Mouse (Mus musculus) skeletal muscle tissue, adult 2 months (tissue): Measurements from ENCODE around the gene P4hb.
A peak's percentile ranks its signal among the peaks of the same experiment; 100 is the strongest.
"Not testable (repeated sequence)": the region's sequence is repeated elsewhere in the genome, so short reads cannot be mapped to it uniquely, and the experiment has no call there.

Experiments
- DNase-seq: peaks from one replicate; pipeline ENCODE4 v3.0.0-alpha.2; 2012; ENCODE audit warnings: low read depth, low spot score

P4hb gene

DNA sequence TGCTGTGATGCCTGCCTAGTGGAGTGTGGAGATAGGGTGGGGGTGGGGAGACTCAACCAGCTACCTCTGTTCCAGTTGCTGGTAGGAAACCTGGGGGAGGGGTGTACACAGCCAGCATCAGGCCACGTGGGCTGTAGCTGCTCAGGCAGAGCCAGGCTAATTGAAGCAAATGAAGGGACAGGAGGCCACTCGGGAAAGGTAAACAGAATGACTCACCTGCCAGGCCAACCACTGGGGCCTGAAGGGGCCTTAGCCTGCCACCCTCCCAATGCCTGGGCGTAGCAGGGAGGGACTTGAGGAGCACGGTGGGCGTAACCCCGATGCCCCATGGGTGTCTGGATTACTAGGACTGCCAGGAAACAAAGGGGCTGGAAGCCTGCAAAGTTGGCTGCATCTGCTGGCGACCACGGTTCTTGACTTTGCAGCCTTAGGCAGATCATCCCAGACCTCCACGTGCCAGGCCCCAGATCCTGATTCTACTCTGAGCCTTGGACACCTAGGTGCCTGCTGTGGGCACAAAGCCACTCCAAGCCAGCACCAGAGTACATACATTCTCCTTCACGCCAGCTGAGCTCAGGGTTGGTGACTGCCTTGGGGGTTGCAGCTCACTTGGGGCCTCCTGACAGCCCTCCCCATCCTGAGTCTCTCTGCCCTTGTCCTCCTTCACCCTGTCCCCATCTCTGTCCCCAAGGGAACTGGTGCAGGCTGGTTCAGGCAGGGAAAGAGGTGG lies 33.6 kb downstream of the P4hb start:
- no peak for DNase-seq

DNA sequence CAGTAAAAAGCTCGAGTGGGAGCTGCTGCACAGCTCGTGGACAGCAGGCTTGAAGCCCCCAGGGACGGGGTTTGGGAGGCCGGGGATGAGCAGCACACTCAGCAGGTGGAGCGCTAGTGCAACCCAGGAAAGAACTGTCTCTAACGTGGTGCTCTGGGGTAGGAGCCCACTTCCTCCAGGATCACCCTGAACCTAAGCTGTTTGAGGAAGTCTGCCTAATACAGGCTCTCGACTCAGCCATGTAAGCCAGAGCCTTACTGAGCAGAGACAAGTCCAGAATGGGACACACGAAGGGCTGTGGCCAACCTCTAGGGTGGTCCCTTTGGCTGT lies 34.1 kb downstream of the P4hb start:
- DNase-seq, result no peak

DNA sequence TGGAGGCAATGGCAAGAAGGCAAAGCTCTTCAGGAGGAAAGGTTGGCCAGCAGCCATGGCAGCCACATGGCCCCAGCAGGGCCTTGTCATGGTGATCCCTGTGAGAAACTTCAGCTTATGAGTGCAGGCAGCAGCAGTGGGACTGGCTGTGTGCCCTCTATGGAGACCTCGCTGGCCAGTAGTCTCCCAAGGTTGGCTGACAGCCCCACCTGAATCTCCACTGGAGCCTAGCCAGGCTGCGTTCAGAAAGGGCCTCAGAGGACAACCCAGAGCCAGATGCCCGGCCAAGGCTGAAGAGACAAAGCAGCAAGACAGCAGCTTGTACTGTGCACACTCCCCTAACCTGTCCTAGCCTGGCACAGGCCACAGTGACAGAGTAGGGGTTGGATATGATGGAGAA lies 34.6 kb downstream of the P4hb start:
- peak; percentile 94 for DNase-seq

DNA sequence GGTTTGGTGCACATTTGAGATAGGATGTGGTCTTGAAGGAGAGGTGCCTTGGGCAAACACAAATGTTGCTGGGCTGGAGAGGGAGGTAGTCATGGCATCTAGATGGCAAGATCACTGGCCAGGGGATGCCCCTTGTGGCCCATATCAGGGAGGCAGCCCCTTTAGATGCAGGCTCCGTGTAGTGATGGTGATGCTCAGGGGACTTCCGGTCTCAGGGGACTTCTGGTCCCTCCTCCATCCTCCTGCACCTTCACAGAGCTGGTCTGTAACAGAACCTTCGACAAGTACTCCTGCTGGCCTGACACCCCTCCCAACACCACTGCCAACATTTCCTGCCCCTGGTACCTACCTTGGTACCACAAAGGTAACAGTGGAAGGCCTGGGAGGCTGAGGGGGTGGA lies 37.2 kb downstream of the P4hb start:
- DNase-seq, result no peak

DNA sequence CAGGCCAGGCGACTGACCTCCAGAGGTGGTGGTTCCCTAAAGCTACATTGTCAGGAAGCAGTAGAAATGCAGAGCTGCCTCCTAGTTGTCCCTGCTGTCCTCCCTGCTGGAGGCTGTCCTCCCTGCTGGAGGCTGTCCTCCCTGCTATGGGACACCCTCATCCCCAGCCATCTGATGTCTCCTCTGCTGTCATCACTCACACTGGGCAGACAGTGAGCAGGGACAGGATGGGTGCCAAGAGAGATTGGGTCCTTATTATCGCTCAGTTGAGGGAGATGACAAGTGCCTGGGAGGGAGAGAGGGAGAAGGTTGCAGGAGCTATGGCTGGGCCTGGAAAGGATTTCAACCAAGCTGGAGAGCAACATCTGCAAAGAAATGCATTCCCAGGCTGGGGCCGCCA lies 37.9 kb downstream of the P4hb start:
- DNase-seq, result no peak

DNA sequence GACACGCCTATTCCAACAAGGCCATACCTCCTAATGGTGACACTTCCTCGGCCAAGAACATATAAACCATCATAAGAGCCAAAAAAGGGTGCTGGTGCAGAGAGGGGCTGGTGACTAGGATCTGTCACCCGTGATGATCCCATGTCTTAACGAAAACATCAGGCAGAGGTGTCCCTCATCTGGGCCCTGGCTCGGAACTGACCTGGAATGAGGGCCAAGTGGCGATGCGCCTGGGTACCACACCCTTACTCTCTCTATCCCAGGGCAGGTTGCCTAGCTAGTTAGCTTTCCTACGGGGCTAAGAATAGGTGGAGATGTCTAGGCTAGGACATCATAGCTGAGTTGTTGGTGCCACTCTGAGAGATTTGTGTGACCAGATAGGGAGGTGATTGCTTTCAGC lies 39.0 kb downstream of the P4hb start:
- no peak for DNase-seq

DNA sequence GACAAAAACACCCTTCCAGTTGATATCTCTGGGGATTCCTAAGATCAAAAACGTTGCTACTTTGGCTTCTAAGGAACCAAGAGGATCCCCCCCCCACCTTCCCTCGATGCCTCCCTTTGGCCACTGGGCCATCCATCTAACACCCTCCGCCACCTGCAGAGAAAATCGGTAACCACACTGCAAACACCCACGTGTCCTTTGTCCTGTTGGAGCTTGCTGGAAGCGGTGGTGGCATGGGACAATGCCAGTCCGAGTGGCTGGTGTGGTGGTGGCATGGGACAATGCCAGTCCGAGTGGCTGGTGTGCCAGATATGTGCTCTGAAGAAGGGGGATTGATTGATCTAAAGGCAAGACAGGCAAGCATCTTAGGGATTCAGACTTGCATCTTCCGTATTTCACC lies 41.4 kb downstream of the P4hb start:
- DNase-seq, result no peak

DNA sequence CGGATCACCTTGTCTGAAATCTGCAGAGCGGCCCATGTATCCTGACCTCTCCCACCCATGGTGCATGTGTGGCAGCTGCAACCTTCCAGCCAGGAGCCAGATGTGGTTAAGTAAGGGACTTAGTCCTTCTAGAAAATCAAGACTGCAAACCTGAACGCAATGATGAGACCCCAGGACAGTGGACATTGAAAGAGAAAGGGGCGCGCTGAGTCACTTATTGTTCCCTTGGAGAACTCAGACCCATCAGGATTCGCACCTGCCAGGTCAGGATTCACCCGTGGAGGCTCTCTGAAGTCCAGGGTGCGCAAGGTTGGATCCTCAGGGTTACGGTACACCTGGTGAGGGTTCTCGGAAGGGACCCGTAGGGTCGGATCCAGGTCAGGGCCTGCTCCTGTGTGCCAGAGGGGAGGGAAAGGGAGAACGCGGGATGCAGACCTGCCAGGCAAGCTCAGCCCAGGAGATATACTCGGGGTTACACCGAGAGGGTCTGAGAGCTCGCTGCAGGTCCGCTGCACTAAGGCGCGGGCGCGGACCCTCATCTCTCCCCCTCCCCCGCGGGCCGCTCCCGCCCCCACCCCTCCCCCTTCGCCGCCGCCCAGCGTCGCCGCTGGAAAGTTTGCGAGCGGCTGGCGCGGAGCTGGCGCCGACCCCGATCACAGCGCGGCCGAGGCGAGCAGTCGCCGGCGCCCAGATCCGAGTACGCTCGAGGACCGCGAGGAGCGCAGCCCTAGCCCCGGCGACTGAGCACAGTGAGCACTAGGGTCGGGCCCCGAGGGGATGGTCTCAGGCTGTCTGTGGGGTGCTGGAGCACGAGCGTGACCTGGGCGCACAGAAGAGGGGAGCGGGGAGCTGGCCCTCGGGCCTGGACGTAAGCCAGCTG lies 42.7 kb downstream of the P4hb start, which contains the start of gene Gcgr:
TSS of gene Gcgr (plus strand) at position 615 of the 880 bp plus-strand sequence.
- no peak for DNase-seq

DNA sequence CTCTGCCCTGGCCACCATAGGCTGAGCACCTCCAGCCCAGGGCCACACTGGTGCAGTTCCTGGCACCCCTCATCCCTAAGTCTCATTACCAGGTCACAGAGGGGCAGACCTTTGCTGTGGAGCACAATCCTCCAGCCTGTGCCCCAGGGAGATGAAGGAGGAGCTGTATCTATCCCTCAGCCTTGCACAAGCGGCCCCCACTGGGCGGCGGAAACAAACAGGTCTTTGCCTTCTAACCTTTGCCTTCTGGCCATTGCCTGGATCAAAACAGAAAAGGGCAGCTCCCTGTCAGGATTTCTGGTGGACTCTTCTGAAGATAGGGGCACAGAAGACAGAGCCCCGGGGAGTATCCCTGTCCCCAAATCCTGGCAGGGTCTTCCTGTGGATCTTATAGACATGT lies 44.1 kb downstream of the P4hb start:
- DNase-seq, result no peak

DNA sequence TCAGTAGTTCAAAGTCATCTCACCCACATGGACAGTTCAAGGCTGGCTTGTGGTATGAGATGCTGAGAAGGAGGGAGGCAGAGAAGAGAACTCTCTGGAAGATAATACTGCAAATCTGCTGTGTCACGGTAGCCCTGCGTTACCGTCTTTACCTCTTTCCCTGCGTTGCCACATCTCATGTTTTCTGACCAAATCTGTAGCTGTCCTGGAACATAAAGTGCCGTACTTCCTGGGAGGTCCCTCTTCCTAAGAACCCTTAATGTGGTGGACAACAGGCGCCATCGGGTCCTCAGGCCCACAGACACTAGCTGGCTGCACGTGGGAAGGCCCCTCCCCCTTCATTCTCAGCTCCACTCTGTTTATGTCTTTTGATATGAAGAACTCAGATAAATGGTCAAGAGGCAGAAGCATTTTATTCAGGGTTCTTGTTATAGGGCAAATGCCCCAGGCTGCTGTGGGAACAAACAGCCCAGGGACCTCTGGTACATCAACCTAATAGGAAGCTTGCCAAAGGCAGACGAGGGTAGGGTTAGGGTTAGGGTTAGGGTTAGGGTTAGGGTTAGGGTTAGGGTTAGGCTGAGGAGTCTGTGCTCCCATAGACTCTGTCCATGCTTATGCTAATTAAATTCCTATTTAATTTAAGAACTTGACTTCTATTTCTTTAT lies 45.2 kb downstream of the P4hb start:
- no peak for DNase-seq

DNA sequence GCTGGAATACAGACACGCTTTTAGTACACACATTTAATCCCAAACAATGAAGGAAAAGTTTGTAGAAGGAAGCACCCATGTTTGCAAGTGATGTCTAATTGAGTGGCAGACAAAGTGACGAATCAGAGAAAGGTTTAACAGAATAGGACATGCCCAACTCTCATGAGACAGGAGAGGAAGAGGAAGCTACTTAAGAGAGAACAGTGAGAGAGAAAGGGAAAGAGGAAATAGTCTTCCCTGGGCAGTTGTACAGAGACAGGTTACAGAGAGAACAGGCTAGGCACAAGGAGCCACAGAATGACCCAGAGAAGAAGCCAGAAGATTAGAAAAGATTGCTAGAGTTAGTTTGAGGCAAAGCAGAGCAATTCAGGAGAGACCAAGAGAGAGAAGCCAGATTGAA lies 47.1 kb downstream of the P4hb start:
- no peak for DNase-seq

DNA sequence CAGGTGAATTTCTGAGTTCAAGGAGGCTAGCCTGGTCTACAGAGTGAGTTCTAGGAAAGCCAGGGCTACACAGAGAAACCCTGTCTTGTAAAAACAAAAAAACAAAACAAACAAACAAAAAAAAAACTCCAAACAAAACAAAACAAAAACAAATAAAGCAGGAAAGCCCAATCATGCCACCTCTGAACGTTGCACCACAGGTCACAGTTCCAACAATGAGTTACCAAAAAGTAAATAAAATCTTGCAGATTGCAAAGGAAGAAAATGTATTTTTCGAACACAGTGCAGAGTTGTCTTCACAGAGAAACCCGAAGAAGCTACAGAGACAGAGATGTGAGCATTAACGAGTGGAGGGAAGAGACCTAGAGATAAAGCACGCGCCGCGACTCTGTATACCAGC lies 50.5 kb downstream of the P4hb start:
- DNase-seq, result no peak

DNA sequence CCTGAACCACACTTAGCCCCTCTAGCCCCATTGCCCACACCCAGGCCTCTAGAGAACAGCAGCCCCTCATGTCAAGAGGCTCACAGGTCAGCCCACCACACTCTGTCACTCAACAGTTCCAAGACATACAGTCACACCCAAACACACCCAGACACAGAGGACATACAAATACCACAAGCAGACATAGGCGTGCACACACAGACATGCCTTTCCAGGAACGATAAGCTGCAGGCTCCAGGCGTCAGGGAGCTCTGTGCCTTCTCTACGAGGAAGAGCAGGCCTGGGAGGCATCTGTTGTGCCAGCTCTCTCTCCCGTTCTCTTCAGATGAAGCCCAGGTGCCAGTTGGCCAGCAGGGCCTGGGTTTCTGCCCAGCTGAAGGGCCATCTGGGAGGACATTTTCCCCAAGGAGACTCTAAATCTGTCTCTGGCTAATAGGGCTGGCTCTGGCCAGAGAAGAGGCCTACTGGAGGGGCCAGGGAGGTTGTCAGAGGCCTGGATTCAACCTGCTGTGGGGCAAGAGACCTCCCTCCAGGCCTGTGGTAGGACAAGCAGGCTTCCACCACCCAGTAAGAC lies 52.0 kb downstream of the P4hb start:
- DNase-seq, result peak; percentile 88

DNA sequence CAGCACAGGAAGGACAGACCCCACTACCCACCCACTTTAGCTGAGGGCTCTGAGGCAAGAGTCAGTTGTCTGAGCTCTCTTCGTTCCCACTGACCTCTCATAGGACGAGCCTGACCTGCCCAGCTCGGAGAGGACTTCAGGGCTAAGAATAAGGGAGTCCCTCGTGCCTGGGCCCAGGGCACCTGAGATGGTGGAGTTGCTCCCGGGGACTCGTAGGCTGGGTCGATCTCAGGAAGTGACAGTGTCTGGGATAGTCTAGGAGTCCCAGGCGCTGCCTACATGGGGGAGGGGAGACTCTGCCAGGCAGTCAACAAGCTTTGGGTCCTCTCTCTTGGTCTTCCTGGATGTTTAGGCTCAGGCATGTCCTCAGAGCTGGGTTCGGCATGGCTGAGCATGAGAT lies 52.6 kb downstream of the P4hb start:
- no peak for DNase-seq

DNA sequence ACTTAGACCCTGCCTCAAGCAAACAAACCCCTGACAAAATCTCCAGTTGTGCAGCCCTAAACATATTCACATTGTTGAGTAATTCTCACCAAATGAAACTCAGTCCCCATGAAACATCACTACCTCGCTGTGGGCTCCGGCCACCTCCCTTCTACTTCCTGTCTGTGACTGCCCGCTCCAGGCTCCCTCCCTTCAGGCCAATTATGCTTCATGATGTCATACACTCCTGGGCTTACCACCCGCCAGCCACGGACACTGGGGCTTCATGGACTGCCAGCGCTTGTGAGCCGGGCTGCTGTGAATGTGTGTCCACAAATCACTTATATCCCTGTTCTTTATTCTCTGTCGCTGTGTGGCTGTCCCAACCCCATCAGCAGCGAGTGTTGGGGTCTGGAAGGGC lies 53.3 kb downstream of the P4hb start:
- peak; percentile 68 for DNase-seq

DNA sequence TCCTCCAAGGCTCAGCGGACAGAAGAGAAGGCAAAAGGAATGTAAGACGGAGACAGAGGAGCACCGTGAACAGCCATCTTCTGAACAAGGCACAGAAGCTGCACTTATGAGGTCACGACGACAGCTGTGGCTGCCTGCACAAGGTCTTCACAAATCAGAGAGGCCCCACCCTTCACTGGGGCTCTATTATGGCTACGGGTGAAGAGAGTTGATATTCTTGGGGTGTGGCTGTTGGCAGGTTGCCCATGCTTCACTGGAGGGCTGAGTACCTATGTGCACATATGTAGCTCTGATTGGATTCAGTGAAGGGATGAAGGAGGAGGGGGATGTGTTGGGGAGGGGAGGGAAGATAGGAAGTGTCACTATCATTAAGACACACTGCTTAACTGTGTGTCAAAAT lies 54.5 kb downstream of the P4hb start:
- DNase-seq, result no peak

DNA sequence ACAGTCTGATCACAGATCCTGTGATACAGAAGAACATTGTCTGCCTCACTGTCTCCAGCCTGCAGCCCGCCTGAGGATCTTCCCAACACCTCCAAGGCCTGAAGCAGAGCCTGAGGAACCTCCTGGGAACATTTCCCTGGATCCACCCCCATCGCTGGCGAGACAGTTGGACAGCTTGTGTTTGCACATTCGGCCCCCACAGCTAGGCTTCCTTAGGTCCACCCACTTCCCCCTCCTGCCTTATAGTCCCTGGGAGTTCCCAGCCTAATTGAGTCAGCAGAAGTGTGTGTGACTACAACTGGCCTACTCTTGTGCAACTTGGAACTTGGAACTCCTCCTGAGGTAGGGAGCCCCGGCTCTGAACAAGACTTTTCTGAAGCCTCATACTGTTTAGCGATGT lies 55.0 kb downstream of the P4hb start:
- DNase-seq, result peak; percentile 65

DNA sequence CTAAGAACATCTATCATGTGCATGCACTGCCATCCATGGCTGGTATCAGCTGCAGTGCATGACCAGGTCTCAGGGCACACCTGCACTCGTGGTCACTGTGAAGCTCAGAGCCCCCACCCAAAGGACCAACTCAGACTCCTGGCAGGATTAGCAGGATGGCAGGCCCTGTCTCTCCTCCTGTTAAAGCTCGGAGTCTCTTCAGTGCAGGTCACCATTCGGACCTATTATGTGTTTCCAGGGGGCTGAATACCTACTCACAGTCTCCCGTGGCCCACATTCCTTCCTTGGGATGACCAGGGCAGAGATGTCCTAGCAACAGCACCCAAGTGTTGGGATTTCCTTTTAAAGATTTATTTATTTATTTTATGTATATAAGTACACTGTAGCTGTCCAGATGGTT lies 55.9 kb downstream of the P4hb start:
- no peak for DNase-seq

DNA sequence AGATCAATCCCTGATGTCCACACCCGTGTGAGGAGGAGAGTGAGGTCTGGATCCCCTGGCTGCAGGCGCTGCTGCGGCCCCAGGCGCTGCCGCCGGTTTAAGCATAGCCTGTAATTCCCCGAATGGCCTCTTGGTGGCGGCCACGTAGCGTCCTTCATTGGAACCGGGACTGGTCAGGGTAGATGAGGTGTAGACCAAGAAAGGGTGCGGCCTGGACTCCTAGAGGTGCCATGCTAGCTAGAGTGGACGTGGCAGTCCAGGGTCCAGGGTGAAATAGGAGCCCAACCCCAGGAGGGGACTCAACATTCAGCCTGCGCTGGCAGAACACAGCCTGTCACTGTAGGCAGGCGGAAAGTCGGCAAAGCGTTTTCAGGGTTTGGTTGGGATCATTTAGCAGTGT lies 57.4 kb downstream of the P4hb start:
- DNase-seq, result peak; percentile 77

DNA sequence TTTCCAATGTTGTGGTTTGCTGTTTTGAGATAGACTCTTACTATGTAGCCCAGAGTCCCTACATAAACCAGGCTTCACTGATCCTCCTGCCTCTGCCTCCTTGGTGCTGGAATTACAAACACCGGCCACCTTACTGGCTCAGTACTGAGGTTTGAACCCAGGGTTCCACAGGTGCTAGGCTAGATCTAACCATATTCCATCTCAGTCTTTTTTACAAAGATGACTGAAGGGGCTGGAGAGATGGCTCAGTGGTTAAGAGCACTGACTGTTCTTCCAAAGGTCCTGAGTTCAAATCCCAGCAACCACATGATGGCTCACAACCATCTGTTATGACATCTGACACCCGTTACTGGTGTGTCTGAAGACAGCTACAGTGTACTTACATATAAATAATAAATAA lies 58.8 kb downstream of the P4hb start:
- not testable (repeated sequence) for DNase-seq

DNA sequence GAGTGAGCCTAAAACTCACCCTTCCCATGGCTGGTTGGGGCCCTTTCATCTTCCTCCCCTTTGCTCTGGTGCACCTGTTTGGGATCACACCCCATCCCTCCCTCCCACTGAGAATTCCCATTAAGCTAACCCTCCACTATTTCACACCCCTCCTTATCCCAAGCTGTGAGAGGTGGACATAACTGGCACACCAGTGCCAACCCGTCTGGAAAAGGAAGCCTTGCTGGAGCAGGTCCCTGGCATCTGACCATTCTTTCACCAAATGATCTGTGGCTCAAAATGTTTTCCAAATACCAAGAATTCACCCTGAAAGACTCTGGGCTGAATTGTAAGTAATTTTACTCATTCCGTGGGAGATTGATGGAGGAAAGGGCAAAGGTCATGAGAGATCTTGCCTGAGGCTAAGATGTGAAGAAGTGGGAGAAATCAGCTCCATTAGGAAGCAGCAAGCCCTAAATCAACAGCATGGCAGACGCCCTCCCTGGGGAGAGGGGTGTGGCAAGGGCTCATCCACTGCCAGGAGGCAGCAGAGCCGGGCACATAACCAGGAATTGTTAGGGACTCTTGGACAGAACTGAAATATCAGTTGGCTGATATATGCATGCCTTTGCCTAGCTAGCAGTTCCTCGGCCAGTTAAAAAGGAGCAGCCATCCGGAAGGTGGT lies 60.1 kb downstream of the P4hb start:
- no peak for DNase-seq
